Mouse (Mus musculus) midbrain, postnatal 0 days (tissue): ENCODE measurements around the gene Dnajc1. TPM values are rescaled to one million over a fixed set of nuclear protein-coding genes. Genes with fewer than 3 reads are reported as not detected.
A peak's percentile ranks its signal among the peaks of the same experiment; 100 is the strongest.

Source experiments
- ATAC-seq: fragments of 200-750 bp; cut with Nextera tagmentation; 2 replicates; pipeline ENCODE4 v1.8.0; 2017; ENCODE audit warnings: moderate number of reproducible peaks, mild to moderate bottlenecking, moderate TSS enrichment, moderate library complexity; ENCODE audit not compliant: low FRiP score
- DNase-seq: peaks from one replicate; pipeline ENCODE4 v3.0.0-alpha.2; 2015; ENCODE audit warnings: low spot score
- H3K27ac ChIP-seq: fragments of 300-500 bp; sonication (generic); 2 replicates; pipeline ENCODE4 v1.5.1; 2014; ENCODE audit warnings: low read depth, mild to moderate bottlenecking, low read length, mixed read lengths
- H3K27me3 ChIP-seq: fragments of 300-500 bp; sonication (generic); 2 replicates; pipeline ENCODE4 v1.6.1; 2014; ENCODE audit warnings: low read length, control low read depth, mixed read lengths; ENCODE audit not compliant: insufficient read depth
- H3K36me3 ChIP-seq: fragments of 300-500 bp; sonication (generic); 2 replicates; pipeline ENCODE4 v1.6.1; 2014; ENCODE audit warnings: low read length, control low read depth, mixed read lengths; ENCODE audit not compliant: insufficient read depth
- H3K4me1 ChIP-seq: fragments of 300-500 bp; sonication (generic); 2 replicates; pipeline ENCODE4 v1.6.1; 2014; ENCODE audit warnings: mild to moderate bottlenecking, control low read depth, antibody characterized with exemption, low read length, mixed read lengths; ENCODE audit not compliant: insufficient read depth
- H3K4me2 ChIP-seq: fragments of 300-500 bp; sonication (generic); 2 replicates; pipeline ENCODE4 v1.6.1; 2014; ENCODE audit warnings: low read depth, mild to moderate bottlenecking, low read length, mixed read lengths; ENCODE audit not compliant: poor library complexity, severe bottlenecking
- H3K4me3 ChIP-seq: fragments of 300-500 bp; sonication (generic); 2 replicates; pipeline ENCODE4 v1.5.1; 2014; ENCODE audit warnings: low read depth, mild to moderate bottlenecking, low read length, moderate library complexity
- H3K9ac ChIP-seq: fragments of 300-500 bp; sonication (generic); replicated peaks from 2 replicates; pipeline ENCODE4 v1.6.1; 2014; ENCODE audit warnings: mild to moderate bottlenecking, low read length, moderate library complexity, mixed read lengths; ENCODE audit not compliant: poor library complexity, severe bottlenecking
- H3K9me3 ChIP-seq: fragments of 300-500 bp; sonication (generic); 2 replicates; pipeline ENCODE4 v1.6.1; 2016; ENCODE audit warnings: low read length, control low read depth
- CTCF ChIP-seq: IDR thresholded peaks from 2 replicates; pipeline ENCODE4 v1.5.1; 2016; ENCODE audit warnings: antibody characterized with exemption, mild to moderate bottlenecking
- WGBS: fragments of 180-500 bp; shearing (Covaris S2); extraction: QIAGEN DNeasy Blood & Tissue Kit; methylation state at CpG from one replicate; pipeline ENCODE4 v1.1.7; 2014; 5-methylcytosine and 5-hydroxymethylcytosine counted together
- polyA plus RNA-seq: library from polyadenylated mRNA; unstranded; fragments of >200 nt; fragmentation: Nextera tagmentation; extraction: Ambion mirVana; gene quantifications from 2 replicates; pipeline ENCODE4 v1.2.1, GENCODE M21; 2015
- total RNA-seq: library from RNA; depleted of rRNA; stranded (reverse); fragments of >200 nt; gene quantifications from 2 replicates; pipeline ENCODE4 v1.2.3, GENCODE M21; 2014

Dnajc1 gene
- total and polyA plus RNA-seq, 2 experiments from 2014 or later, result 14.4 to 19.1 TPM

DNA sequence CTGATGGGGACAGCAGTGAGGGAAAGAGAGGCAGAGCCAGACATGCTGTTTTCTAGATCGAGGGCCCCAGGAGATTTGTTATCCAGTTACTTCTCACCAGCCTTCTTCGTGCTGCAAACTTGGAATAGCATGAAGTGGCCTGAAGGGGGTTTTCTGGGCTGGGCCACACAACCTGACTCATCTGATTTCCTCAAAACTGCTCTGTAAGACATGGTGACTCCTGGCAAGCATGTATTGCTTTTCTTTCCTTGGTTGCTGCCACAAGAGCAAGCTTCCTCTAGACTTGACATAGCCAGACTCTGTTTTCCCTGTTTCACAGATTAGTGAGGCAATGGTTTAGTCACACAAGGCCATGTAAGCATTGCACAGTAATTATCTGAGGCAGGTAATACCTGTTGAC is 178.6 kb downstream of the Dnajc1 start:
- ATAC-seq (no peak), DNase-seq (no peak)
- Histone ChIP-seq H3K4me1 (no peaks in the 10 kb centered on the region), H3K4me2 (no peak overlapping the region), H3K9ac (no peak overlapping the region), H3K4me3 (no peak overlapping the region), H3K27ac (no peak overlapping the region), H3K9me3 (no peaks in the 10 kb centered on the region), H3K36me3 (peaks cover 42% of the 10 kb centered on the region), H3K27me3 (no peaks in the 10 kb centered on the region)
- WGBS, result 89% methylated on average over 2 of the region's 2 CpGs
- TF ChIP-seq CTCF, result no peak

DNA sequence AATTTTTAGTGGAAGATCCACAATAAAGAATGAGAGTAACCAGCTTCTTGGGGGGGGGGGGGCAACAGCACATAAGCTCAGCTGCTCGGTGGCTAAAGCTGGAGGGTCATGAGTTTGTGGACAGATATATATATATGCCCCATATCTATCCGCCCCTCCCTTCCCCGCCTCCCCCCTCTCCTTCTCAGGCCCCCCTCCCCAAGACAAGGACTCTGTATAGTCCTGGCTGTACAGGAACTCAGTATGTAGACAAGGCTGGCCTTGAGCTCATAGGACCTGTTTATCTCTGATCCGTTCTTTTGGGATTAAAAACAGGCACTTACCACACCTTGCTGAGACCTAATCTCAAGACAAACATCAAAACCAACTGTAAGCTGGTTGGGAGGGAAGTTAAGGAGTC is 182.7 kb downstream of the Dnajc1 start:
- DNase-seq, result no peak
- Histone ChIP-seq H3K27me3 (no peaks in the 10 kb centered on the region), H3K9ac (no peak overlapping the region), H3K4me1 (no peaks in the 10 kb centered on the region), H3K9me3 (no peaks in the 10 kb centered on the region), H3K4me2 (no peak overlapping the region), H3K36me3 (peaks cover 34% of the 10 kb centered on the region), H3K27ac (no peak overlapping the region), H3K4me3 (no peak overlapping the region)
- 85% methylated on average over 4 of the region's 4 CpGs for WGBS
- ATAC-seq, result no peak
- TF ChIP-seq CTCF, result no peak

DNA sequence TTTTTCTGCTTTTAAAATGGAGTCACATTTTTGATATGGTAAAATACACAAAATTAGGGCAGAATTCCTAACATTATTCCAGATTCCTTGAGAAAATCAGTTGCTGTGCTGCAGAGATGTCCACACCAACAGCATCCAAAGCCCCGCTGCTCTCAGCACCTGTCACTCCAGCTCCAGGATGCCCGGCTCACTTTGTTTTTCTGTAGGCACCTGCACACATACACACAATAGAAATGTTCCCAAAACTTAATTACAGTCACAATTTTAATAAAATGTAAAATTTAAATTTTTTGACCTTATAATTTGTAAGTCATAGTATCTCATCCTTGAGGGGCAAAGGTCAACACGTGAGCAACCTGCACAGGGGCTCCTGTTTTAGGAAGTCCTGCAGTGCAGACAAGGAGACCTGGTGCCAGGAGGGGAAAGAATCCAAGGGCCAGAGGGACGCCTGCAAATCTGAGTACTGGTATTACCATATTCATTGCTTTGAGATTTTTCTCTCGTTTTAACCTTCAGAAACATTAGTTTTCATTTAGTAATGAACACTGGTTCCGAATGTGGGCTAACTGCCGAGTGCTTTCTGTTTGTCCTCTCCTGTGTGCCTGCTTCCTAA is 183.3 kb downstream of the Dnajc1 start:
- peaks cover 29% of the 10 kb centered on the region for H3K36me3 ChIP-seq
- WGBS, result 90% methylated on average over 7 of the region's 7 CpGs
- H3K4me1 ChIP-seq, result no peaks in the 10 kb centered on the region
- H3K4me2 ChIP-seq, result no peak overlapping the region
- ATAC-seq, result no peak
- no peak overlapping the region for H3K4me3 ChIP-seq
- no peak overlapping the region for H3K27ac ChIP-seq
- H3K9ac ChIP-seq, result no peak overlapping the region
- no peaks in the 10 kb centered on the region for H3K27me3 ChIP-seq
- H3K9me3 ChIP-seq, result no peaks in the 10 kb centered on the region
- DNase-seq, result no peak
- no peak for TF ChIP-seq CTCF

DNA sequence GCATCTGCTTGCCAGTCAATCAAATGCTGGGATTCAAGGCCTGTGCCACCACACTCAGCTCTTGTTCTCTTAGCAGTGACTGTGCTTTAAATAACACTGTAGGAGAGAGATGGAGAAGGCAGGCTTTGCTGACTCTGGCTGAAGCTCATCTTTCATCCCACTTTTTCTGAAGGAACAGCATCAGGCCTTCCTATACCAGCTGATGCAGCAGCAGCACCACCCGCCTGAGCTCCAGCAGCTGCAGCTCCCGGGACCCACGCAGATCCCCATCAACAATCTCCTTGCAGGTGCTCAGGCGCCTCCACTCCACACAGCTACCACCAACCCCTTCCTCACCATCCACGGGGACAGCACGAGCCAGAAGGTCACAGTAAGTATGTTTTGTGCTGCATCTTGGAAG is 184.1 kb downstream of the Dnajc1 start:
- Histone ChIP-seq H3K4me3 (no peak overlapping the region), H3K27ac (no peak overlapping the region), H3K9me3 (no peaks in the 10 kb centered on the region), H3K4me1 (no peaks in the 10 kb centered on the region), H3K36me3 (peaks cover 29% of the 10 kb centered on the region), H3K9ac (no peak overlapping the region), H3K4me2 (no peak overlapping the region), H3K27me3 (no peaks in the 10 kb centered on the region)
- 88% methylated on average over 6 of the region's 6 CpGs for WGBS
- ATAC-seq (no peak), DNase-seq (no peak)
- no peak for TF ChIP-seq CTCF

DNA sequence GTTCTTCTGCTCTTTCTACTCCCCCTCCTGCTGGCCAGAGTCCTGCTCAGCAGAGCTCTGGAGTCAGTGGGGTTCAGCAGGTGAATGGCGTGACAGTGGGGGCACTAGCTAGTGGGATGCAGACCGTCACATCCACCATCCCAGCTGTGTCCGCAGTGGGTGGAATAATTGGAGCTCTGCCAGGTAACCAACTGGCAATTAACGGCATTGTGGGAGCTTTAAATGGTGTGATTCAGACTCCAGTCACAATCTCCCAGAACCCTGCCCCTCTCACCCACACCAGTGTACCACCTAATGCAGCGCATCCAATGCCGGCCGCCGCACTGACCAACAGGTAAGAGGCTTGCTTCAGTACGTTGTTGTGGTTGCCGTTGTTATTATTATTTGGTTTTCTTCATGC is 185.8 kb downstream of the Dnajc1 start:
- H3K36me3 ChIP-seq, result peaks cover 27% of the 10 kb centered on the region
- WGBS, result 67% methylated on average over 10 of the region's 10 CpGs
- peak; percentile 34 for DNase-seq

DNA sequence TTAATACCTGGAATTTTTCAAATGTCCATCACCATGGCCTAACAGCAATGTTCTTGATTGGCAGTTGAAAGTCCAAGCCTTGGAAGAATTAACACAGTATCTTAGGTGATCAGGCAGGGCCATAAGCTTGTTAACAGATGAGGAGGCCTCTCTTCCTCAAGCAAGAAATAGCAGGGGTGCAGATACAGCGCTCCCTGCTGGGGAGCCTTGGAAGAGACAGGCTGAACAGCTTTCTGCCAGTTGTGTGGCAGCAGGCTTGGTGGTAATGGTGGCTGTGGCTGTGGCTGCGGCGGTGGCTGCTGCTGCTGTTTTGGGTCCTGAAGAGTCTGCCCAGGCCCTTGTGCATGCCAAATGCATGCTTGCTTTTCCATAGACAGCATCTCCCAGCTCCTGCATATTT is 187.5 kb downstream of the Dnajc1 start:
- WGBS, result 77% methylated on average over 3 of the region's 3 CpGs
- peaks cover 21% of the 10 kb centered on the region for H3K36me3 ChIP-seq
- no peak for ATAC-seq

More for the DNA sequence above, 185.8 kb downstream of the Dnajc1 start:
- ATAC-seq, result no peak
- Histone ChIP-seq H3K4me2 (no peak overlapping the region), H3K27ac (no peak overlapping the region), H3K4me3 (no peak overlapping the region), H3K27me3 (no peaks in the 10 kb centered on the region), H3K9me3 (no peaks in the 10 kb centered on the region), H3K4me1 (no peaks in the 10 kb centered on the region), H3K9ac (no peak overlapping the region)
- no peak for TF ChIP-seq CTCF

More for the DNA sequence above, 187.5 kb downstream of the Dnajc1 start:
- H3K4me1 ChIP-seq, result no peaks in the 10 kb centered on the region
- H3K27me3 ChIP-seq, result no peaks in the 10 kb centered on the region
- no peak overlapping the region for H3K4me3 ChIP-seq
- H3K27ac ChIP-seq, result no peak overlapping the region
- DNase-seq, result peak; percentile 39
- no peak overlapping the region for H3K9ac ChIP-seq
- no peak overlapping the region for H3K4me2 ChIP-seq
- H3K9me3 ChIP-seq, result no peaks in the 10 kb centered on the region
- peak; percentile 68 for TF ChIP-seq CTCF
